Mouse (Mus musculus): ENCODE results near the gene Fam186b.
A peak's percentile ranks its signal among the peaks of the same experiment; 100 is the strongest.

Gene Fam186b

GRCm38 (mm10) chr15:99224208-99224911 is 71.3 kb downstream of the Fam186b start, which contains the start of gene Kcnh3:
Gene Kcnh3 (plus strand): TSS chr15:99224861.
- DNase-seq (ENCODE audit: low spot score in 2 of 2) = peak; percentile 26 to 46

DNA sequence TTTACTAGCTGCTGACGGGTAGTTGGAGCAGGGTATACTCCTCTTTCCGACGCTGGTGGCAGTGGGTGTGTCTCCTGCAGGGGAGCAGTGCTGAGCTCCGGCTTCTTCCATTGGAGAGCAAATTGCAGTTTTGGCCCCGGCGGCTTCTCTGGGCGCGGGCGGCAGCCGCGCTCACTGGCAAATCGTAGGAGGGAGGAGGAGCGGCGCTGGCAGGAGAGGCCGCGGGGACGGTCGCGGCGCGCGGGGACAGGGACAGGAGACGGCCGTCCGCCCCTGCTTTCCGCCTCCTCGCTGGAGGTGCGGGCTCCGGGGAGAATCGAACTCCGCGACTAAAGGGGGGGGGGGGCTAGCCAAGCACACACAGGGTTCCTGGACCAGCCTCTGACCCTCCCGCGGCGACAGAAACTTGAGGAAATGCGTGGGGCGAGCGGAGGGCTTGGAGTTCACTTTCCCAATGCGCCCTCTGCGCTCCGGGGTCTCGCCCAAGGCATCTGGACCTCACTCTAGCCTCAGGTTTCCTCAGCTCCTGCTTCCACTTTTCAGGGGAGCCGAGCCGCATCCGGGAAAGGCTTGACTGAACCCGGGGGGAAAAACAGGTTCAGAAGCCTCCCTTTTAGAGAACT is 72.0 kb downstream of the Fam186b start:
- DNase-seq (ENCODE audit: low spot score in 2 of 2) = peak; percentile 16 to 28

DNA sequence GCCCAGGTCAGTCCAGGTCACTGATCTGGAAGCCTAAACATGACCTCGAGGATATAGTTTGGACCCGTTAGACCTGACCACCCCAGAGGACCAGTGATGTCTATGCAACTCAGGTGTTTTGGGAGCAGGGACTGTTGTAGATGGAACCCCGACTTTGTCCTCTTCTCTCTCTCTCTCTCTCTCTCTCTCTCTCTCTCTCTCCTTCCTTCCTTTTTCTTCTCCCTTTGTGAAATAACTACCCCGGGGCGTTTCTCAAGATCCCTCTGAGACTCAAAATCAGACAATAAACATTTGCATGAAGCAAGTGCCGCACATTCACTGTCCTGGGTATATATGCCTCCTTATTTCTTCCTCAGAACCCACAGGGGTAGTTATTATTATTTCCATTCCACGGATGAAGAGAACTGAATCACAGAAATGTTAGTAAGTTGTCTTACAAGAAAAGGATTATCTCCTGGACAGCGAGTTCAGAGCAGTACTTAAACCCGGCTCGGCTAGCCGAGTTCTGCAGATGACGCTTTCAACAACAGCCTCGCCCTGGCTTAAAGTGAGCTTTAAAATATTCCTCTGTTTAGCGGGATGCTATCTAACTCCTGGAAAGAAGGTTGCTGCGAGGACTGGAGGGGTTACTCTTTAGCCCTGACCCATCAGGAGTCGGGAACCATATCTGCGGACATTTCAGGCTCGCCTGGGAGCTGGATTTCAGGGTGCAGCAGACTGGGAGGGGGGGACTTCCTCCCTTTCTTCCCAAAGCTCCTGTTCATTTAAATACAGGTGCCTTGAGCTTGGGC is 72.7 kb downstream of the Fam186b start:
- DNase-seq (ENCODE audit: low spot score in 2 of 2) = no peak

GRCm38 (mm10) chr15:99221315-99221952 is 74.3 kb downstream of the Fam186b start:
- DNase-seq (ENCODE audit: low spot score in 2 of 2) = no peak

All from urinary bladder, postnatal 36 days (tissue).